Mouse (Mus musculus): ENCODE data around the gene Clstn3. TPM values are rescaled to one million over a fixed set of nuclear protein-coding genes. Genes with fewer than 3 reads are reported as not detected.

Gene Clstn3
- polyA plus RNA-seq, 1 experiment from 2014 or later: 2.9 TPM

GRCm38 (mm10) chr6:124448186-124448852 is 16.3 kb downstream of the Clstn3 start:
- no peak overlapping the region for H3K4me3 ChIP-seq (replicated peaks)
- H3K9ac ChIP-seq: no peak overlapping the region
- H3K27ac ChIP-seq: no peak overlapping the region
- DNase-seq (no peak), ATAC-seq (ENCODE audit: low read depth) (no peak)
- H3K36me3 ChIP-seq: no peaks in the 10 kb centered on the region
- no peaks in the 10 kb centered on the region for H3K9me3 ChIP-seq (replicated peaks)
- no peak overlapping the region for H3K4me2 ChIP-seq
- peaks cover 41% of the 10 kb centered on the region for H3K4me1 ChIP-seq (replicated peaks)
- H3K27me3 ChIP-seq: no peaks in the 10 kb centered on the region
- 60% methylated on average over 10 of the region's 10 CpGs for WGBS (ENCODE audit: insufficient replicate concordance)

- ATAC-seq (ENCODE audit: low read depth): no peak
- peaks cover 31% of the 10 kb centered on the region for H3K4me1 ChIP-seq (replicated peaks)
- H3K27me3 ChIP-seq: no peaks in the 10 kb centered on the region
- no peak overlapping the region for H3K9ac ChIP-seq
- WGBS (ENCODE audit: insufficient replicate concordance): 62% methylated on average over 2 of the region's 2 CpGs
- H3K4me3 ChIP-seq (replicated peaks): no peak overlapping the region
- no peak for DNase-seq
- no peak overlapping the region for H3K4me2 ChIP-seq
- no peaks in the 10 kb centered on the region for H3K36me3 ChIP-seq
- H3K27ac ChIP-seq: no peak overlapping the region
- no peaks in the 10 kb centered on the region for H3K9me3 ChIP-seq (replicated peaks)
Measured at GRCm38 (mm10) chr6:124447356-124447755, 17.2 kb downstream of the Clstn3 start.

- no peaks in the 10 kb centered on the region for H3K36me3 ChIP-seq
- no peak overlapping the region for H3K9ac ChIP-seq
- no peak overlapping the region for H3K4me3 ChIP-seq (replicated peaks)
- H3K9me3 ChIP-seq (replicated peaks): no peaks in the 10 kb centered on the region
- no peak overlapping the region for H3K4me2 ChIP-seq
- ATAC-seq (ENCODE audit: low read depth) (no peak), DNase-seq (no peak)
- WGBS (ENCODE audit: insufficient replicate concordance): 79% methylated on average over 9 of the region's 9 CpGs
- H3K4me1 ChIP-seq (replicated peaks): peaks cover 22% of the 10 kb centered on the region
- H3K27me3 ChIP-seq: no peaks in the 10 kb centered on the region
- H3K27ac ChIP-seq: no peak overlapping the region
Measured at GRCm38 (mm10) chr6:124446459-124446858, 18.1 kb downstream of the Clstn3 start.

GRCm38 (mm10) chr6:124446024-124446423 is 18.6 kb downstream of the Clstn3 start:
- no peaks in the 10 kb centered on the region for H3K9me3 ChIP-seq (replicated peaks)
- H3K4me3 ChIP-seq (replicated peaks): no peak overlapping the region
- no peaks in the 10 kb centered on the region for H3K27me3 ChIP-seq
- H3K36me3 ChIP-seq: no peaks in the 10 kb centered on the region
- H3K9ac ChIP-seq: no peak overlapping the region
- peaks cover 18% of the 10 kb centered on the region for H3K4me1 ChIP-seq (replicated peaks)
- DNase-seq (no peak), ATAC-seq (ENCODE audit: low read depth) (no peak)
- 81% methylated on average over 2 of the region's 2 CpGs for WGBS (ENCODE audit: insufficient replicate concordance)
- H3K4me2 ChIP-seq: no peak overlapping the region
- no peak overlapping the region for H3K27ac ChIP-seq

- Histone ChIP-seq H3K9me3 (replicated peaks) (no peaks in the 10 kb centered on the region), H3K4me3 (replicated peaks) (no peak overlapping the region), H3K27me3 (no peaks in the 10 kb centered on the region), H3K36me3 (no peaks in the 10 kb centered on the region), H3K4me2 (no peak overlapping the region), H3K4me1 (replicated peaks) (no peaks in the 10 kb centered on the region), H3K9ac (no peak overlapping the region), H3K27ac (no peak overlapping the region)
- WGBS (ENCODE audit: insufficient replicate concordance): 73% methylated on average over 2 of the region's 2 CpGs
- no peak for ATAC-seq (ENCODE audit: low read depth)
- no peak for DNase-seq
Measured at GRCm38 (mm10) chr6:124443338-124443737, 21.3 kb downstream of the Clstn3 start.

- Histone ChIP-seq H3K27ac (no peak overlapping the region), H3K9ac (no peak overlapping the region), H3K4me3 (replicated peaks) (no peak overlapping the region), H3K9me3 (replicated peaks) (no peaks in the 10 kb centered on the region), H3K36me3 (no peaks in the 10 kb centered on the region), H3K27me3 (no peaks in the 10 kb centered on the region), H3K4me2 (no peak overlapping the region), H3K4me1 (replicated peaks) (no peaks in the 10 kb centered on the region)
- DNase-seq (no peak), ATAC-seq (ENCODE audit: low read depth) (no peak)
- 73% methylated on average over 7 of the region's 7 CpGs for WGBS (ENCODE audit: insufficient replicate concordance)
Measured at GRCm38 (mm10) chr6:124436245-124436644, 28.3 kb downstream of the Clstn3 start.

GRCm38 (mm10) chr6:124435173-124435572 is 29.4 kb downstream of the Clstn3 start:
- H3K9ac ChIP-seq: no peak overlapping the region
- no peaks in the 10 kb centered on the region for H3K27me3 ChIP-seq
- no peaks in the 10 kb centered on the region for H3K9me3 ChIP-seq (replicated peaks)
- 73% methylated on average over 5 of the region's 5 CpGs for WGBS (ENCODE audit: insufficient replicate concordance)
- no peak for DNase-seq
- no peaks in the 10 kb centered on the region for H3K4me1 ChIP-seq (replicated peaks)
- H3K4me2 ChIP-seq: no peak overlapping the region
- no peak overlapping the region for H3K4me3 ChIP-seq (replicated peaks)
- no peak for ATAC-seq (ENCODE audit: low read depth)
- no peak overlapping the region for H3K27ac ChIP-seq
- H3K36me3 ChIP-seq: no peaks in the 10 kb centered on the region

- Histone ChIP-seq H3K36me3 (no peaks in the 10 kb centered on the region), H3K4me2 (no peak overlapping the region), H3K4me1 (replicated peaks) (no peaks in the 10 kb centered on the region), H3K4me3 (replicated peaks) (no peak overlapping the region), H3K27me3 (no peaks in the 10 kb centered on the region), H3K9ac (no peak overlapping the region), H3K9me3 (replicated peaks) (no peaks in the 10 kb centered on the region), H3K27ac (no peak overlapping the region)
- WGBS (ENCODE audit: insufficient replicate concordance): 78% methylated on average over 8 of the region's 8 CpGs
- DNase-seq (no peak), ATAC-seq (ENCODE audit: low read depth) (no peak)
Measured at GRCm38 (mm10) chr6:124433688-124434324, 30.8 kb downstream of the Clstn3 start.

- no peaks in the 10 kb centered on the region for H3K27me3 ChIP-seq
- H3K4me3 ChIP-seq (replicated peaks): no peak overlapping the region
- no peaks in the 10 kb centered on the region for H3K9me3 ChIP-seq (replicated peaks)
- no peak for DNase-seq
- H3K4me1 ChIP-seq (replicated peaks): peaks cover under 1% of the 10 kb centered on the region
- 70% methylated on average over 8 of the region's 8 CpGs for WGBS (ENCODE audit: insufficient replicate concordance)
- no peak overlapping the region for H3K9ac ChIP-seq
- no peaks in the 10 kb centered on the region for H3K36me3 ChIP-seq
- ATAC-seq (ENCODE audit: low read depth): no peak
- H3K4me2 ChIP-seq: no peak overlapping the region
- H3K27ac ChIP-seq: no peak overlapping the region
Measured at GRCm38 (mm10) chr6:124430784-124431495, 33.7 kb downstream of the Clstn3 start.

- Histone ChIP-seq H3K9me3 (replicated peaks) (no peaks in the 10 kb centered on the region), H3K9ac (no peak overlapping the region), H3K4me3 (replicated peaks) (no peak overlapping the region), H3K4me1 (replicated peaks) (peaks cover 6% of the 10 kb centered on the region), H3K27me3 (no peaks in the 10 kb centered on the region), H3K27ac (no peak overlapping the region), H3K4me2 (no peak overlapping the region), H3K36me3 (no peaks in the 10 kb centered on the region)
- DNase-seq (no peak), ATAC-seq (ENCODE audit: low read depth) (no peak)
- WGBS (ENCODE audit: insufficient replicate concordance): 59% methylated on average over 3 of the region's 3 CpGs
Measured at GRCm38 (mm10) chr6:124430379-124430778, 34.2 kb downstream of the Clstn3 start.

GRCm38 (mm10) chr6:124427791-124428576 is 36.6 kb downstream of the Clstn3 start:
- peaks cover 23% of the 10 kb centered on the region for H3K4me1 ChIP-seq (replicated peaks)
- H3K9ac ChIP-seq: no peak overlapping the region
- no peak overlapping the region for H3K4me3 ChIP-seq (replicated peaks)
- no peak overlapping the region for H3K27ac ChIP-seq
- ATAC-seq (ENCODE audit: low read depth) (no peak), DNase-seq (no peak)
- H3K36me3 ChIP-seq: no peaks in the 10 kb centered on the region
- H3K9me3 ChIP-seq (replicated peaks): no peaks in the 10 kb centered on the region
- 67% methylated on average over 5 of the region's 6 CpGs for WGBS (ENCODE audit: insufficient replicate concordance)
- H3K27me3 ChIP-seq: no peaks in the 10 kb centered on the region
- no peak overlapping the region for H3K4me2 ChIP-seq
